Mouse (Mus musculus) forebrain, embryonic 13.5 days (tissue): ENCODE data around the gene Hdac9. TPM values are rescaled to one million over a fixed set of nuclear protein-coding genes. Genes with fewer than 3 reads are reported as not detected.

Experiments used
- ATAC-seq: fragments of 200-750 bp; cut with Nextera tagmentation; 2 replicates; pipeline ENCODE4 v1.8.0; 2017
- H3K27ac ChIP-seq: fragments of 300-500 bp; sonication (generic); 2 replicates; pipeline ENCODE4 v1.5.1; 2015; ENCODE audit warnings: inconsistent platforms, mild to moderate bottlenecking, moderate library complexity
- H3K27me3 ChIP-seq: fragments of 300-500 bp; sonication (generic); 2 replicates; pipeline ENCODE4 v1.6.1; 2015; ENCODE audit warnings: mild to moderate bottlenecking, inconsistent platforms
- H3K36me3 ChIP-seq: fragments of 300-500 bp; sonication (generic); 2 replicates; pipeline ENCODE4 v1.6.1; 2015; ENCODE audit warnings: mild to moderate bottlenecking, inconsistent platforms; ENCODE audit not compliant: poor library complexity, severe bottlenecking
- H3K4me1 ChIP-seq: fragments of 300-500 bp; sonication (generic); 2 replicates; pipeline ENCODE4 v1.6.1; 2015; ENCODE audit warnings: inconsistent platforms
- H3K4me2 ChIP-seq: fragments of 300-500 bp; sonication (generic); 2 replicates; pipeline ENCODE4 v1.6.1; 2015; ENCODE audit warnings: inconsistent platforms, mild to moderate bottlenecking, moderate library complexity
- H3K4me3 ChIP-seq: fragments of 300-500 bp; sonication (generic); 2 replicates; pipeline ENCODE4 v1.5.1; 2015; ENCODE audit warnings: mild to moderate bottlenecking, inconsistent platforms
- H3K9ac ChIP-seq: fragments of 300-500 bp; sonication (generic); 2 replicates; pipeline ENCODE4 v1.6.1; 2015; ENCODE audit warnings: mild to moderate bottlenecking, inconsistent platforms
- H3K9me3 ChIP-seq: fragments of 300-500 bp; sonication (generic); replicated peaks from 2 replicates; pipeline ENCODE4 v1.6.1; 2016; ENCODE audit warnings: inconsistent platforms
- WGBS: fragments of 180-500 bp; shearing (Covaris S2); methylation state at CpG from one replicate; pipeline ENCODE4 v1.1.7; 2015; 5-methylcytosine and 5-hydroxymethylcytosine counted together
- polyA plus RNA-seq: library from polyadenylated mRNA; unstranded; fragments of >200 nt; fragmentation: Nextera tagmentation; extraction: Ambion mirVana; gene quantifications from 2 replicates; pipeline ENCODE4 v1.2.1, GENCODE M21; 2015

Hdac9 gene
- polyA plus RNA-seq, 1 experiment from 2014 or later: 10.5 TPM

- Histone ChIP-seq H3K9ac (no peak overlapping the region), H3K4me3 (no peak overlapping the region), H3K4me2 (no peak overlapping the region), H3K4me1 (peaks cover 8% of the 10 kb centered on the region), H3K27me3 (peaks cover 4% of the 10 kb centered on the region; the same call in 1 of the 2 replicates), H3K36me3 (no peaks in the 10 kb centered on the region), H3K9me3 (no peaks in the 10 kb centered on the region), H3K27ac (no peak overlapping the region)
- WGBS: 80% methylated on average over 4 of the region's 4 CpGs
- no peak for ATAC-seq
Measured at GRCm38 (mm10) chr12:34841196-34841595, 75.7 kb downstream of the Hdac9 start.

DNA sequence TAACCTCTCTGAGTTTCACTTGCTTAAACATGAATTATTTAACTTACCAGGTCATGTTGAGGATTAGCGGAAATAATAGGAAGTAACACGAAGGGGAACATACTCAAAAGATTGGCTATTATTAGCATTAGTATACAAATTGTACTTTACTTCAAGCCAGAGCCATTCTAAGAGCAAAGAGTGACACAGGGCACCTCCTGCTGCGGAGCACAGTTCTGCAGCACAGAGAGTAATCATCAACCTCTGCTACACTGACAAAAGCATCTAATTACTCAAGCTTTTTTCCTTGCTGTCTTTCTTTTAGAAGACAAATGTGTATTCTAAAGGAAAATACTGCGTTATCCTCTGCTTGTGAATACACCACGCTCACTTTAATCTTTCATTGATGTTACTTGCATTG lies 79.6 kb downstream of the Hdac9 start:
- no peak overlapping the region for H3K9ac ChIP-seq
- H3K4me2 ChIP-seq: no peak overlapping the region
- H3K4me3 ChIP-seq: no peak overlapping the region
- H3K27ac ChIP-seq: no peak overlapping the region
- ATAC-seq: peak; percentile 66
- H3K36me3 ChIP-seq: no peaks in the 10 kb centered on the region
- peaks cover 8% of the 10 kb centered on the region for H3K4me1 ChIP-seq
- no peaks in the 10 kb centered on the region for H3K9me3 ChIP-seq
- 6% methylated on average over 5 of the region's 5 CpGs for WGBS
- peaks cover 22% of the 10 kb centered on the region; the same call in 1 of the 2 replicates for H3K27me3 ChIP-seq

- no peak overlapping the region for H3K4me3 ChIP-seq
- 18% methylated on average over 1 of the region's 1 CpGs for WGBS
- H3K9me3 ChIP-seq: no peaks in the 10 kb centered on the region
- peaks cover 22% of the 10 kb centered on the region; the same call in 1 of the 2 replicates for H3K27me3 ChIP-seq
- no peak overlapping the region for H3K4me2 ChIP-seq
- peak; percentile 49; the same call in 1 of the 2 replicates for ATAC-seq
- H3K9ac ChIP-seq: no peak overlapping the region
- peaks cover 8% of the 10 kb centered on the region for H3K4me1 ChIP-seq
- H3K36me3 ChIP-seq: no peaks in the 10 kb centered on the region
- no peak overlapping the region for H3K27ac ChIP-seq
Measured at GRCm38 (mm10) chr12:34836864-34837263, 80.0 kb downstream of the Hdac9 start.

- ATAC-seq: no peak
- WGBS: 85% methylated on average over 1 of the region's 1 CpGs
Measured at GRCm38 (mm10) chr12:34836085-34836484, 80.8 kb downstream of the Hdac9 start.

GRCm38 (mm10) chr12:34835493-34835892 lies 81.4 kb downstream of the Hdac9 start:
- no peaks in the 10 kb centered on the region for H3K36me3 ChIP-seq
- 95% methylated on average over 3 of the region's 3 CpGs for WGBS
- H3K9ac ChIP-seq: no peak overlapping the region
- no peak for ATAC-seq
- no peak overlapping the region for H3K4me3 ChIP-seq
- no peak overlapping the region for H3K27ac ChIP-seq
- H3K4me2 ChIP-seq: no peak overlapping the region
- H3K4me1 ChIP-seq: peaks cover 8% of the 10 kb centered on the region
- no peaks in the 10 kb centered on the region for H3K9me3 ChIP-seq
- peaks cover 22% of the 10 kb centered on the region; the same call in 1 of the 2 replicates for H3K27me3 ChIP-seq

More at GRCm38 (mm10) chr12:34836085-34836484, 80.8 kb downstream of the Hdac9 start:
- peaks cover 22% of the 10 kb centered on the region; the same call in 1 of the 2 replicates for H3K27me3 ChIP-seq
- no peak overlapping the region for H3K9ac ChIP-seq
- H3K27ac ChIP-seq: no peak overlapping the region
- H3K4me3 ChIP-seq: no peak overlapping the region
- no peaks in the 10 kb centered on the region for H3K9me3 ChIP-seq
- no peak overlapping the region for H3K4me2 ChIP-seq
- peaks cover 8% of the 10 kb centered on the region for H3K4me1 ChIP-seq
- no peaks in the 10 kb centered on the region for H3K36me3 ChIP-seq

GRCm38 (mm10) chr12:34828684-34829083 lies 88.2 kb downstream of the Hdac9 start:
- Histone ChIP-seq H3K9me3 (no peaks in the 10 kb centered on the region), H3K27ac (no peak overlapping the region), H3K4me1 (no peaks in the 10 kb centered on the region), H3K27me3 (no peaks in the 10 kb centered on the region), H3K4me3 (no peak overlapping the region), H3K36me3 (no peaks in the 10 kb centered on the region), H3K9ac (no peak overlapping the region), H3K4me2 (no peak overlapping the region)
- WGBS: 53% methylated on average over 3 of the region's 3 CpGs
- ATAC-seq: 0 out of 2 replicates have a peak, but pooled peaks have one; percentile 63

DNA sequence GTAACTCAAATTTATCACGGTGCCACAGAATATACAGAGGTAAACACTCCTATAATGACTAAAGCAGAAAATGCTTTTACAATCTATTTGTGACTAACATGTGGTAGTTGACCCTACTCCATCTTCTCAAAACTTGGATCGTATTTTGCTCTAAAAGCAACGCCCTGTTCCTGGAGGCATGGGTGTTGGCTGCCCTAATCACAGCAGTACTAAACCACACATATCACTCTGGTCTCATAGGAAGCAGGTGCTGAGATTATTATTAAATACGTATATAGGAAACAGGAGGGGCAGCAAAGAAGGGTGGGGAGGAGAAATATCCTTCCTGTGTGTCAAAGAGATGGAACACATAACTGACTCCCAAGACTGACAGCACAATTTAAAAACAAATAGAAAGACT lies 90.0 kb downstream of the Hdac9 start:
- no peak overlapping the region for H3K4me2 ChIP-seq
- 92% methylated on average over 4 of the region's 4 CpGs for WGBS

DNA sequence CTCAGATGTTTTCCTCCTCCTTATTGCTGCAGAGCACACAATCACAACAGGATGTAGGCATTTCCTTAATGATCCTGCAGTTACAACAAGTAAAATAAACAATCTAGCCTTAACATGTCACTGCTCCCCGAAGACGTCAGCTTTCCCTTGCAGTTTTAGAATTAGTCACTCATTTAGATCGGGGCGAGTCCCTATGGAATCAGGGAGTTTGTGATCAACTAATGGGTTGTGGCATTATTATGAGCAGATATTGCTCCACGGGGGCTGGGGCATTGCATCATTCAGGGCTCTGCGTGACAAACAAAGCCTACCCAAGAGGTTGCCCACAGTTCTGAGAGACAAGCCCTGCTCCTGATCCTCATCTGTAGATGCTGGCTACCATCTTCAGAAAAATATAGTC lies 96.7 kb downstream of the Hdac9 start:
- H3K4me1 ChIP-seq: no peaks in the 10 kb centered on the region
- H3K27me3 ChIP-seq: no peaks in the 10 kb centered on the region
- H3K27ac ChIP-seq: no peak overlapping the region
- H3K9ac ChIP-seq: no peak overlapping the region
- no peak overlapping the region for H3K4me3 ChIP-seq
- no peaks in the 10 kb centered on the region for H3K9me3 ChIP-seq
- H3K36me3 ChIP-seq: no peaks in the 10 kb centered on the region
- 81% methylated on average over 6 of the region's 6 CpGs for WGBS
- no peak overlapping the region for H3K4me2 ChIP-seq
- no peak for ATAC-seq

More for the DNA sequence above, 90.0 kb downstream of the Hdac9 start:
- no peak overlapping the region for H3K27ac ChIP-seq
- no peaks in the 10 kb centered on the region for H3K27me3 ChIP-seq
- no peaks in the 10 kb centered on the region for H3K9me3 ChIP-seq
- H3K4me1 ChIP-seq: no peaks in the 10 kb centered on the region
- ATAC-seq: no peak
- H3K4me3 ChIP-seq: no peak overlapping the region
- no peaks in the 10 kb centered on the region for H3K36me3 ChIP-seq
- no peak overlapping the region for H3K9ac ChIP-seq

- Histone ChIP-seq H3K27me3 (no peaks in the 10 kb centered on the region), H3K36me3 (no peaks in the 10 kb centered on the region), H3K4me2 (no peak overlapping the region), H3K4me3 (no peak overlapping the region), H3K9ac (no peak overlapping the region), H3K9me3 (no peaks in the 10 kb centered on the region), H3K4me1 (no peaks in the 10 kb centered on the region), H3K27ac (no peak overlapping the region)
- ATAC-seq: no peak
- WGBS: 58% methylated on average over 10 of the region's 10 CpGs
Measured at GRCm38 (mm10) chr12:34811673-34812613, 105.0 kb downstream of the Hdac9 start.

- WGBS: 86% methylated on average over 2 of the region's 2 CpGs
- Histone ChIP-seq H3K27ac (no peak overlapping the region), H3K4me2 (no peak overlapping the region), H3K9ac (no peak overlapping the region), H3K4me1 (no peaks in the 10 kb centered on the region), H3K9me3 (no peaks in the 10 kb centered on the region), H3K36me3 (no peaks in the 10 kb centered on the region), H3K4me3 (no peak overlapping the region), H3K27me3 (no peaks in the 10 kb centered on the region)
- ATAC-seq: no peak
Measured at GRCm38 (mm10) chr12:34810221-34810620, 106.7 kb downstream of the Hdac9 start.

GRCm38 (mm10) chr12:34808180-34808579 lies 108.7 kb downstream of the Hdac9 start:
- H3K27ac ChIP-seq: no peak overlapping the region
- no peak for ATAC-seq
- H3K9ac ChIP-seq: no peak overlapping the region
- no peaks in the 10 kb centered on the region for H3K36me3 ChIP-seq
- H3K9me3 ChIP-seq: no peaks in the 10 kb centered on the region
- no peaks in the 10 kb centered on the region for H3K27me3 ChIP-seq
- no peaks in the 10 kb centered on the region for H3K4me1 ChIP-seq
- no peak overlapping the region for H3K4me3 ChIP-seq
- H3K4me2 ChIP-seq: no peak overlapping the region
- 94% methylated on average over 1 of the region's 1 CpGs for WGBS

DNA sequence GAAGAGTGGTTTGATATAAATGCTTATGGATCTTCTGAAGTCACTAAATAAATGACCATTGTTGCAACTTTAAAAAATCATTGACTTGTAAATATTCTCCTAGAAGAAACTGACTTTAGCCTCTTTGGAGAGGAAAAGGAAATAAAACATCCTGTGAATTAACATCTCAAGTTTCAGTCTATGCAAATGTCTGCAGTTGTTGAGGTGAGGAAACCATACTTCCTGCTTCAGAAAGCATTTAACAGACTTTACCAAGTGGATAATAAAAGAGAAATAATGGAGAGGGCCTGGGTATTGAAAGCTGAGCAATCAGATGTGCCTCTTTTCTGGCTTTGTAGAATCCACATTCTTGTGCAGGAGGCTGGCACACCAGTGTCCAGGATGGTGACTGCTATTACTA lies 110.4 kb downstream of the Hdac9 start:
- H3K9ac ChIP-seq: no peak overlapping the region
- ATAC-seq: no peak
- no peak overlapping the region for H3K4me2 ChIP-seq
- no peaks in the 10 kb centered on the region for H3K4me1 ChIP-seq
- H3K4me3 ChIP-seq: no peak overlapping the region
- no peak overlapping the region for H3K27ac ChIP-seq
- no peaks in the 10 kb centered on the region for H3K9me3 ChIP-seq
- no peaks in the 10 kb centered on the region for H3K27me3 ChIP-seq
- H3K36me3 ChIP-seq: no peaks in the 10 kb centered on the region
